Mouse (Mus musculus): ENCODE results near the gene 1700042G07Rik.

GRCm38 (mm10) chr4:116141736-116142135 lies 31.4 kb upstream of the 1700042G07Rik start:
- TF ChIP-seq POLR2A (IDR thresholded peaks at IDR 0.05; ENCODE audit: borderline replicate concordance, low read depth, low read length) (no peak), CTCF (IDR thresholded peaks at IDR 0.05; ENCODE audit: low read depth, low read length) (no peak)

Data from bone marrow macrophage, adult 2 months (primary cell).